Mouse (Mus musculus): ENCODE data around the gene Aars2.

GRCm38 (mm10) chr17:45487216-45487615 is 19.4 kb upstream of the Aars2 start:
- TF ChIP-seq CTCF (IDR thresholded peaks at IDR 0.05; ENCODE audit: insufficient read depth, low read length) (no peak), POLR2A (IDR thresholded peaks at IDR 0.05; ENCODE audit: borderline replicate concordance, extremely low read depth, low read depth, low read length) (no peak)
